26 mouse cellular contexts compared by ENCODE assay signal in genomic region chr11:85603546-85604322, GRCm38 (mm10).
DNase-seq lines count a peak whose midpoint lies in the region; ATAC-seq and TF ChIP-seq lines count a peak whose summit lies in the region.
"Had no signal": no experiment of that assay in that cellular context is flagged by ENCODE, and none has a peak within 500 bp of the region (broad histone marks: within the 10 kb centered on the region; RNA-seq: fewer than 3 reads in every experiment).

No protein-coding gene starts in this region.

- no peaks in the 10 kb centered on the region for H3K9me3 ChIP-seq in liver, embryonic 13.5 days (replicated peaks)
- H3K9me3 ChIP-seq in liver, embryonic 12.5 days (replicated peaks) = no peaks in the 10 kb centered on the region
- H3K9me3 ChIP-seq in CH12.LX (replicated peaks; ENCODE audit: low read length) (no peaks in the 10 kb centered on the region), MEL (replicated peaks; ENCODE audit: insufficient read depth, low read length) (no peaks in the 10 kb centered on the region)
- H3K9me3 ChIP-seq in stomach, embryonic 16.5 days (replicated peaks; ENCODE audit: control insufficient read depth, low read length) = no peaks in the 10 kb centered on the region
- H3K9me3 ChIP-seq: hindbrain, embryonic 10.5 days; hindbrain, embryonic 15.5 days; limb, embryonic 13.5 days; neural tube, embryonic 13.5 days had no signal

- TF ChIP-seq CTCF in CH12.LX (conservative IDR thresholded peaks at IDR 0.05 in 1 of 2, IDR thresholded peaks at IDR 0.05 in 1 of 2; ENCODE audit: low read depth in 2 of 2, low read length in 2 of 2) (0 out of 4 replicates have a peak, but pooled peaks of 1 of the 2 experiments have one; percentile 8), MEL (IDR thresholded peaks at IDR 0.05 in 2 of 3, conservative IDR thresholded peaks at IDR 0.05 in 1 of 3; ENCODE audit: control insufficient read depth in 1 of 3, insufficient read depth in 1 of 3, low read depth in 2 of 3, low read length in 3 of 3, poor library complexity in 1 of 3, severe bottlenecking in 1 of 3) (no peak)

- ATAC-seq in liver, embryonic 13.5 days (ENCODE audit: low read depth) = peak; percentile 31; the same call in 1 of the 2 replicates
- ATAC-seq in liver, embryonic 12.5 days = no peak
- ATAC-seq in stomach, embryonic 16.5 days (ENCODE audit: insufficient read depth, low FRiP score) = peak; percentile 58; the same call in 1 of the 2 replicates
- ATAC-seq: forebrain, embryonic 14.5 days; inflammation-experienced regulatory T-cells, adult 6 months; midbrain, embryonic 16.5 days had no signal

- DNase-seq in liver, embryonic 13.5 days = no peak
- DNase-seq in CH12.LX (ENCODE audit: extremely low read depth) (no peak), MEL (ENCODE audit: low read depth, low spot score) (peak; percentile 99)
- DNase-seq in urinary bladder, postnatal 14 days (ENCODE audit: low spot score) = no peak
- DNase-seq: adrenal gland, adult 8-10 months; B cell, adult 2 months; cerebellum, adult 2 months; cerebellum, postnatal 14 days; gastrocnemius, postnatal 25 days; heart, adult 18-20 months; heart, postnatal 14 days; kidney, adult 8-10 months; kidney, postnatal 4 days; lung, adult 18-20 months; thymus, postnatal 4 days had no signal

- TF ChIP-seq RAD21 in CH12.LX (IDR thresholded peaks at IDR 0.05; ENCODE audit: low read depth, low read length) (no peak), MEL (IDR thresholded peaks at IDR 0.05; ENCODE audit: low read depth, low read length) (no peak)

- H3K4me2 ChIP-seq in liver, embryonic 13.5 days = no peak overlapping the region
- no peak overlapping the region for H3K4me2 ChIP-seq in liver, embryonic 12.5 days
- H3K4me2 ChIP-seq in CH12.LX (ENCODE audit: insufficient read depth, low read depth, poor library complexity, severe bottlenecking) = no peak overlapping the region
- no peak overlapping the region for H3K4me2 ChIP-seq in stomach, embryonic 16.5 days (ENCODE audit: low read depth, low read length)
- H3K4me2 ChIP-seq: hindbrain, embryonic 15.5 days; limb, embryonic 13.5 days; liver, embryonic 11.5 days; neural tube, embryonic 13.5 days had no signal

- H3K27me3 ChIP-seq in liver, embryonic 13.5 days = no peaks in the 10 kb centered on the region
- H3K27me3 ChIP-seq in liver, embryonic 12.5 days (replicated peaks) = no peaks in the 10 kb centered on the region
- no peaks in the 10 kb centered on the region for H3K27me3 ChIP-seq in CH12.LX (replicated peaks)
- no peaks in the 10 kb centered on the region for H3K27me3 ChIP-seq in MEL (ENCODE audit: control insufficient read depth in 1 of 2, insufficient read depth in 2 of 2, low read length in 2 of 2)
- no peaks in the 10 kb centered on the region for H3K27me3 ChIP-seq in stomach, embryonic 16.5 days (ENCODE audit: control insufficient read depth, insufficient read depth, low read length)
- H3K27me3 ChIP-seq: hindbrain, embryonic 15.5 days; limb, embryonic 13.5 days; neural tube, embryonic 13.5 days had no signal

- 81% methylated on average over 3 of the region's 3 CpGs for WGBS in liver, embryonic 13.5 days (ENCODE audit: insufficient replicate concordance)
- 81% methylated on average over 3 of the region's 3 CpGs for WGBS in liver, embryonic 12.5 days (ENCODE audit: insufficient replicate concordance)
- 85% methylated on average over 3 of the region's 3 CpGs for WGBS in stomach, embryonic 16.5 days

- H3K27ac ChIP-seq in liver, embryonic 13.5 days = no peak overlapping the region
- H3K27ac ChIP-seq in liver, embryonic 12.5 days = no peak overlapping the region
- H3K27ac ChIP-seq in CH12.LX (ENCODE audit: insufficient read depth, low read depth) = no peak overlapping the region
- peak overlapping the region; percentile 79 for H3K27ac ChIP-seq in MEL (ENCODE audit: control insufficient read depth, low read depth, low read length)
- no peak overlapping the region for H3K27ac ChIP-seq in stomach, embryonic 16.5 days (ENCODE audit: low read length)
- H3K27ac ChIP-seq: hindbrain, embryonic 10.5 days; hindbrain, embryonic 15.5 days; kidney, postnatal 0 days; limb, embryonic 13.5 days; neural tube, embryonic 13.5 days had no signal

- no peaks in the 10 kb centered on the region for H3K4me1 ChIP-seq in liver, embryonic 13.5 days (replicated peaks)
- no peaks in the 10 kb centered on the region for H3K4me1 ChIP-seq in liver, embryonic 12.5 days
- H3K4me1 ChIP-seq in CH12.LX (ENCODE audit: control insufficient read depth in 1 of 2, insufficient read depth in 2 of 2) (peaks cover 0 to 6% of the 10 kb centered on the region in 2 experiments; a peak in 2 of 4 replicates), MEL (ENCODE audit: control insufficient read depth in 1 of 2, insufficient read depth in 2 of 2, low read length in 2 of 2) (peaks cover 0 to 6% of the 10 kb centered on the region in 2 experiments; a peak in 1 of 4 replicates)
- H3K4me1 ChIP-seq in stomach, embryonic 16.5 days (ENCODE audit: control insufficient read depth, insufficient read depth, low read length) = no peaks in the 10 kb centered on the region
- H3K4me1 ChIP-seq: hindbrain, embryonic 15.5 days; neural tube, embryonic 13.5 days had no signal

- no peak overlapping the region for H3K4me3 ChIP-seq in liver, embryonic 13.5 days (replicated peaks)
- H3K4me3 ChIP-seq in liver, embryonic 12.5 days = no peak overlapping the region
- H3K4me3 ChIP-seq in CH12.LX (replicated peaks in 1 of 3; ENCODE audit: low read depth in 2 of 3, low read length in 2 of 3, poor library complexity in 1 of 3) = no peak overlapping the region
- H3K4me3 ChIP-seq in MEL (ENCODE audit: control insufficient read depth in 1 of 2, insufficient read depth in 1 of 2, low read depth in 2 of 2, low read length in 2 of 2) = peak overlapping the region; percentile 40 to 61
- no peak overlapping the region for H3K4me3 ChIP-seq in stomach, embryonic 16.5 days (replicated peaks; ENCODE audit: low read length)
- H3K4me3 ChIP-seq: hindbrain, embryonic 10.5 days; hindbrain, embryonic 15.5 days; limb, embryonic 13.5 days; neural tube, embryonic 13.5 days had no signal

- TF ChIP-seq EP300 in CH12.LX (IDR thresholded peaks at IDR 0.05; ENCODE audit: low read length) = no peak
- TF ChIP-seq EP300 in MEL (IDR thresholded peaks at IDR 0.05; ENCODE audit: low read depth in 1 of 2, low read length in 2 of 2) = no peak

- no peak overlapping the region for H3K9ac ChIP-seq in liver, embryonic 13.5 days
- H3K9ac ChIP-seq in liver, embryonic 12.5 days = no peak overlapping the region
- H3K9ac ChIP-seq in CH12.LX (ENCODE audit: insufficient read depth, low read depth) (no peak overlapping the region), MEL (ENCODE audit: control insufficient read depth, low read depth, low read length, poor library complexity, severe bottlenecking) (peak overlapping the region; percentile 72)
- no peak overlapping the region for H3K9ac ChIP-seq in stomach, embryonic 16.5 days (ENCODE audit: low read length)
- H3K9ac ChIP-seq: hindbrain, embryonic 15.5 days; limb, embryonic 13.5 days; neural tube, embryonic 13.5 days had no signal

- in situ Hi-C loops in CH12.LX (cut with MboI; ENCODE audit: low pct_ligation_motif_present, low pct_unique_long_range_greater_than_20kb, low sequenced_read_pairs) = no loop called here

- H3K36me3 ChIP-seq in liver, embryonic 13.5 days = no peaks in the 10 kb centered on the region
- no peaks in the 10 kb centered on the region for H3K36me3 ChIP-seq in liver, embryonic 12.5 days
- H3K36me3 ChIP-seq in CH12.LX (replicated peaks in 1 of 2; ENCODE audit: control insufficient read depth in 1 of 2, insufficient read depth in 1 of 2, low read length in 1 of 2) (no peaks in the 10 kb centered on the region), MEL (ENCODE audit: control insufficient read depth in 1 of 2, insufficient read depth in 2 of 2, low read length in 2 of 2) (peaks cover 0 to 5% of the 10 kb centered on the region in 2 experiments; a peak in 2 of 4 replicates)
- H3K36me3 ChIP-seq in stomach, embryonic 16.5 days (ENCODE audit: control insufficient read depth, insufficient read depth, low read length) = no peaks in the 10 kb centered on the region
- H3K36me3 ChIP-seq: hindbrain, embryonic 10.5 days; hindbrain, embryonic 15.5 days; limb, embryonic 13.5 days; neural tube, embryonic 13.5 days had no signal

- no peak for TF ChIP-seq POLR2A in CH12.LX (IDR thresholded peaks at IDR 0.05; ENCODE audit: low read depth, low read length)
- TF ChIP-seq POLR2A in MEL (IDR thresholded peaks at IDR 0.05; ENCODE audit: control insufficient read depth in 1 of 2, insufficient read depth in 1 of 2, low read depth in 1 of 2, low read length in 2 of 2, poor library complexity in 1 of 2) = peak; percentile 79 to 88

- dilution Hi-C loops in CH12.LX (cut with MboI; ENCODE audit: extremely low pct_ligation_motif_present, extremely low pct_unique_long_range_greater_than_20kb, low sequenced_read_pairs) = no loop called here

- no peaks in the 10 kb centered on the region for H3K79me2 ChIP-seq in CH12.LX (replicated peaks; ENCODE audit: control insufficient read depth, extremely low read depth, insufficient read depth, poor library complexity, severe bottlenecking)
- no peaks in the 10 kb centered on the region for H3K79me2 ChIP-seq in MEL (ENCODE audit: control insufficient read depth, insufficient read depth, low read length, poor library complexity)

TF ChIP-seq in CH12.LX, 34 proteins besides CTCF, POLR2A, EP300 and RAD21:
- TF ChIP-seq TBP (conservative IDR thresholded peaks at IDR 0.05; ENCODE audit: low read depth, low read length) (0 out of 2 replicates have a peak, but pooled peaks have one; percentile 25), USF2 (conservative IDR thresholded peaks at IDR 0.05; ENCODE audit: low read depth, low read length) (no peak)

TF ChIP-seq in MEL, 35 proteins besides CTCF, POLR2A, EP300 and RAD21 (continues in another document):
- TF ChIP-seq ZC3H11A (IDR thresholded peaks at IDR 0.05; ENCODE audit: low read depth, low read length) = no peak
- no peak for TF ChIP-seq USF2 (IDR thresholded peaks at IDR 0.05; ENCODE audit: borderline replicate concordance in 1 of 2, insufficient read depth in 1 of 2, low read depth in 1 of 2, low read length in 2 of 2)
- TF ChIP-seq ZKSCAN1 (IDR thresholded peaks at IDR 0.05; ENCODE audit: low read depth, low read length) = no peak
- peak; percentile 98 for TF ChIP-seq MYC (IDR thresholded peaks at IDR 0.05; ENCODE audit: low read depth, low read length)
- TF ChIP-seq POLR2AphosphoS5 (IDR thresholded peaks at IDR 0.05; ENCODE audit: borderline replicate concordance, low read depth, low read length) = peak; percentile 96
- peak; percentile 74 for TF ChIP-seq ELF1 (IDR thresholded peaks at IDR 0.05; ENCODE audit: low read depth, low read length)
- TF ChIP-seq MAX (IDR thresholded peaks at IDR 0.05; ENCODE audit: low read length) = peak; percentile 93
- peak; percentile 83 for TF ChIP-seq SIN3A (IDR thresholded peaks at IDR 0.05; ENCODE audit: low read length)
- peak; percentile 82 for TF ChIP-seq NELFE (IDR thresholded peaks at IDR 0.05; ENCODE audit: low read depth, low read length)
- no peak for TF ChIP-seq CHD2 (IDR thresholded peaks at IDR 0.05; ENCODE audit: low read length)
- no peak for TF ChIP-seq GABPA (IDR thresholded peaks at IDR 0.05; ENCODE audit: low read depth, low read length)
- no peak for TF ChIP-seq MAZ (IDR thresholded peaks at IDR 0.05; ENCODE audit: low read depth, low read length)
- no peak for TF ChIP-seq USF1 (IDR thresholded peaks at IDR 0.05; ENCODE audit: low read depth, low read length)

Comparison
In these comparisons a context has a peak if more than half of its experiments do, and no peak if none do; other contexts are left out.
1. H3K4me3 ChIP-seq: peak in MEL (2 of 2); none in liver, embryonic 13.5 days (single experiment), liver, embryonic 12.5 days (single experiment), CH12.LX (0 of 3) and stomach, embryonic 16.5 days (single experiment).